Mouse (Mus musculus) cerebellum, adult 2 months (tissue): ENCODE results near the gene 1700001L19Rik.

Experiments used
- CTCF ChIP-seq: fragments of 200-500 bp; IDR thresholded peaks from 2 replicates; pipeline ENCODE4 v1.5.1; 2011; ENCODE audit warnings: low read depth, mild to moderate bottlenecking, control low read depth, low read length, moderate library complexity, borderline replicate concordance; ENCODE audit not compliant: insufficient read depth
- POLR2A ChIP-seq: fragments of 200-500 bp; IDR thresholded peaks from 2 replicates; pipeline ENCODE4 v1.6.1; 2011; ENCODE audit warnings: low read length, control low read depth, borderline replicate concordance; ENCODE audit not compliant: insufficient read depth

GRCm38 (mm10) chr13:68607652-68608405 is 10.6 kb downstream of the 1700001L19Rik start:
- no peak for TF ChIP-seq CTCF
- no peak for TF ChIP-seq POLR2A
